Mouse (Mus musculus): ENCODE measurements around the gene 3110040M04Rik. TPM values are rescaled to one million over a fixed set of nuclear protein-coding genes. Genes with fewer than 3 reads are reported as not detected.
A peak's percentile ranks its signal among the peaks of the same experiment; 100 is the strongest.

The 3110040M04Rik gene
- polyA plus RNA-seq, 1 experiment from 2014 or later, result 0.24 TPM

DNA sequence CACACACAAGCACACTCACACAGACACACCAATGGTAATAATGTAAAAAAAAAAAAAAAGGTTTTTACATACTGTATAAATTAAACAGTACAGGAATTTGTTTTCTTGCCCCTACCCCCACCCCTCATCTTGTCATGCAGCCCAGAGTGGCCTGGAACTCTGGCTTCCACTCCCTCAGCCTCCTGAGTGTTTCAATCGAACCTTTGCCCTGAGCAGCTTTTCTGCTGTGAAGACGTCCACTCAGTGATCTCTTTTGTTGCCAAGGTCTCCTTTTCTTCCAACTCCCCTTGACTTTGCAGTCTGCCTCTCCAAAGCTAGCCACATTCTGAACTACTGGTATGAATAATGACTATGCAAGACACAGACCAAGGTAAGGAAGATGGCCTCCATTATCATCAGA, 41.9 kb downstream of the 3110040M04Rik start:
- no peak overlapping the region for H3K9ac ChIP-seq
- H3K27ac ChIP-seq, result no peak overlapping the region
- no peak for ATAC-seq
- H3K4me1 ChIP-seq (replicated peaks), result no peaks in the 10 kb centered on the region
- no peak overlapping the region for H3K4me2 ChIP-seq (replicated peaks)
- H3K36me3 ChIP-seq, result no peaks in the 10 kb centered on the region
- 77% methylated on average over 2 of the region's 2 CpGs for WGBS
- no peaks in the 10 kb centered on the region for H3K27me3 ChIP-seq (replicated peaks)
- no peaks in the 10 kb centered on the region for H3K9me3 ChIP-seq
- no peak overlapping the region for H3K4me3 ChIP-seq (replicated peaks)

DNA sequence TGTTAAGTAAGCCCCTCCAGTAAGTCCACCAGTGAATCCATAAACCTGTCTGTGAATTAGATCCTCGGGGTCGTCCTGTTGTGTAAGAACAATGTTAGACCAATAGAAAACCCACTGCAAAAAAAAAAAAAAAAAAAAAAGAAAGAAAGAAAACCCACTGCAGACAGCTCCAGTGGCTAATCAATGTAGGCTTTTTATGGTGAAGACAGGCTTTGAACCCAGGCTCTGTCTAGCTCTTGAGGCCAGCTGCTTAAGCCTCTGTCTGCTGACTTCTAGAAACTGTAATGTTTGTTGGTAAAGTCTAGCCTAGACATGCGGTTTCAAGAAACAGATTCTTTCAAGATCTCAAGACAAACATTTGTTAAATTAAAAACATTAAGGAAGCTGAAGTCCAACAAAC, 46.2 kb downstream of the 3110040M04Rik start:
- no peak overlapping the region for H3K27ac ChIP-seq

DNA sequence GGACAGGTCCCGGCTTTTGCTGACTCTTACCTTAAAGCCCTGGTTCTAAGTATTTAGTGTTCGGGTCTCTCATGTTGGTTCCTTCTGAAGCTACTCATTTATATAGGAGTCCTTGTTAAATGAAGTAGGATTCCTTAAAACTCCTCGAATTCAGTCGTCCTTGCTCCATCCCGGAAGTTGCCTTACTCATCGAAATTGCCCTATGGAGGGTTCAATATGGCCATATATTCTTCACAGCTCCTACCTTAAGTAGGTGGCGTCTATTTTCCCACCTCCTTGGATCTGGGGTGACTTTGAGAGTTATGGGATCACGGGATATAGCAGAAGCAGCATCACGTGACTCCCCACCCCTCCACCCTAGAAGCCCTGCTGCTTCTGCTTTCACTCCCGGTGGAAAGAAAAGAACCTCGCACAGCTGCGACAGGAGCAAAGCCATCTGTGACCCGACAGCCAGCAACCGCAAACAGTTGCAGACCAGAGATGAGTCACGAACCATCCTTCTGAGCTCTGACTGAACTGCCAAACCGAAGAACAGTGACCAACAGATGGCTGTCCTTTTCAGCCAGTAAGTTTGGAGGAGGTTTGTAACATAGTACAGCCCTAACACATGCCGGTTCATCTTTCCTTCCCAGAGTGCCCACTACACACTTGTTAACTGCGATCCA, 46.7 kb downstream of the 3110040M04Rik start:
- no peaks in the 10 kb centered on the region for H3K4me1 ChIP-seq (replicated peaks)
- no peak overlapping the region for H3K4me3 ChIP-seq (replicated peaks)
- H3K4me2 ChIP-seq (replicated peaks), result peak overlapping the region; percentile 29
- H3K9me3 ChIP-seq, result no peaks in the 10 kb centered on the region
- H3K9ac ChIP-seq, result no peak overlapping the region
- WGBS, result 53% methylated on average over 18 of the region's 18 CpGs
- H3K27me3 ChIP-seq (replicated peaks), result no peaks in the 10 kb centered on the region
- ATAC-seq, result peak; percentile 76
- H3K27ac ChIP-seq, result no peak overlapping the region
- H3K36me3 ChIP-seq, result no peaks in the 10 kb centered on the region

More for the DNA sequence above, 46.2 kb downstream of the 3110040M04Rik start:
- WGBS, result 82% methylated on average over 3 of the region's 3 CpGs
- Histone ChIP-seq H3K4me2 (replicated peaks) (no peak overlapping the region), H3K4me3 (replicated peaks) (no peak overlapping the region), H3K36me3 (no peaks in the 10 kb centered on the region), H3K9me3 (no peaks in the 10 kb centered on the region), H3K9ac (no peak overlapping the region), H3K27me3 (replicated peaks) (no peaks in the 10 kb centered on the region), H3K4me1 (replicated peaks) (no peaks in the 10 kb centered on the region)
- ATAC-seq, result no peak

DNA sequence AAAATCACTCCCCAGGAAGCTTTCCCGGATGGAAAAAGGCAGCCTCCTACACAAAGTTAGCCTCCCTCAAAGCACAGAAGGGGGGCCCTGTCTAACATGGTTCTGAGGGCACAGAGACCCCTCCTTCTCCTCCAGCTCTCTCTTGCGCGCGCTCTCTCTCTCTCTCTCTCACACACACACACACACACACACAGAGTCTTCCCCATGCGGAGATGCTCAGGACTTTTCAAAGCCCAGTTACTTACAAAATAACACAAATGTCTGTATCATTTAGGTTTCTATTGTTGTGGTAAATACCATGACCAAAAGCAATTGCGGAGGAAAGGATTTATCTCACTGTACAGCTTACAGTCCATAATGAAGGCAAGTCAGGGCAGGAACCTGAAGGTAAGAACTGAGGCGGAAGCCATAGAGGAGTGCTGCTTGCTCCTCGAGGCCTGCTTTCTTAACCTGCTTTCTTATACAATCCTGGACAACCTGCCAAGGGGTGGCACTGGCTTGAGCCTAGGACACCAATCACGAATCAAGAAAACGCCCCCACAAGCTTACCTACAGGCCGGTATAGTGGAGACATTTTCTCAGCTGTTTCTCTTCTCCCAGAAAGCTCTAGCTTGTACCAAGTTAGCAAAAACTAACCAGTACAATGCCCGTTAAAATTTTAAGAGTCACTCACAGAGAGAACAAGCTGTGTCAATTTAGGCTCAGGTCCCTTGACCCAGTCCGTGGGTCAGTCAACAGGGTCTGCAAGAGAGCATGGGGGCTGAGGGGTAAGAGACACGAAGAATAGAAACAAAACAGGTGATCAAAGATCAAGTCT, 47.5 kb downstream of the 3110040M04Rik start:
- no peak overlapping the region for H3K9ac ChIP-seq

More for the DNA sequence above, 47.5 kb downstream of the 3110040M04Rik start:
- peak; percentile 32; the same call in 1 of the 2 replicates for ATAC-seq
- 80% methylated on average over 14 of the region's 14 CpGs for WGBS
- no peaks in the 10 kb centered on the region for H3K9me3 ChIP-seq
- peak overlapping the region; percentile 29 for H3K4me2 ChIP-seq (replicated peaks)
- H3K27ac ChIP-seq, result no peak overlapping the region
- H3K4me1 ChIP-seq (replicated peaks), result no peaks in the 10 kb centered on the region
- H3K27me3 ChIP-seq (replicated peaks), result no peaks in the 10 kb centered on the region
- H3K36me3 ChIP-seq, result no peaks in the 10 kb centered on the region
- H3K4me3 ChIP-seq (replicated peaks), result no peak overlapping the region

Other genes starting within 250 kb of the 3110040M04Rik start
- 3.4 and 4.3 TPM in 2 replicates for gene Hmcn1, start 210.7 kb upstream of the 3110040M04Rik start, polyA plus RNA-seq (2015; fragmentation: Nextera tagmentation; extraction: Ambion mirVana)
- gene Gm47985, start 21.6 kb upstream of the 3110040M04Rik start, polyA plus RNA-seq (2015; fragmentation: Nextera tagmentation; extraction: Ambion mirVana), result not detected in 2 replicates
- gene Gm8947, start 11.7 kb upstream of the 3110040M04Rik start, polyA plus RNA-seq (2015; fragmentation: Nextera tagmentation; extraction: Ambion mirVana), result 0.18 and 0.24 TPM in 2 replicates
- not detected in 2 replicates for gene Gm47995, start 5.7 kb upstream of the 3110040M04Rik start, polyA plus RNA-seq (2015; fragmentation: Nextera tagmentation; extraction: Ambion mirVana)
- gene Gm47996, start 6.0 kb downstream of the 3110040M04Rik start, polyA plus RNA-seq (2015; fragmentation: Nextera tagmentation; extraction: Ambion mirVana), result not detected in 2 replicates
- gene Ivns1abp, start 140.4 kb downstream of the 3110040M04Rik start, polyA plus RNA-seq (2015; fragmentation: Nextera tagmentation; extraction: Ambion mirVana), result 313 and 339 TPM in 2 replicates
- 29.1 and 39.7 TPM in 2 replicates for gene Swt1, start 224.3 kb downstream of the 3110040M04Rik start, polyA plus RNA-seq (2015; fragmentation: Nextera tagmentation; extraction: Ambion mirVana)
- gene Trmt1l, start 224.4 kb downstream of the 3110040M04Rik start, polyA plus RNA-seq (2015; fragmentation: Nextera tagmentation; extraction: Ambion mirVana), result 39.3 and 42.8 TPM in 2 replicates

Measured in intestine, embryonic 15.5 days (tissue).